Mouse (Mus musculus): Measurements from ENCODE around the gene Cebpg.

The Cebpg gene

DNA sequence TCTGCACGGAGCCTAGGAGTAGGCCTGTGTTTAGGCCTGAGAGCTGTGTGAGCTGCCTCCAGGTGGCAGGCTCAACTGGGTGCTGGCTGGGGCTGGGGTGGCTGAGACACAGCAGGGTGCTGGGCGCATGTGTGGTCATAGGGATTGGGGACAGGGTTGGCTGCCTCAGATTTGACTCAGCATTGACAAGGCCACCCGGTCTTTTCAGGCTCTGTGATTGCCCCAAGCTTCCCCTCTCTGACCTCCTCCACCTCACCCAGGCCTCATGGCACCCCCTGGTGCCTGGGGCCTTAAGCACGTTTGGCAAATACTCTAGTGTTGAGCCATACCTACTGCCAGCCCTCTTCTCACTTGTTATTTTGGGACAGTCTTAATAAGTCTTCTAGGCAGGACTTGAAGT is 33.1 kb downstream of the Cebpg start:
- no peak for DNase-seq

GRCm38 (mm10) chr7:35021365-35021764 is 35.0 kb downstream of the Cebpg start:
- no peak for DNase-seq

DNA sequence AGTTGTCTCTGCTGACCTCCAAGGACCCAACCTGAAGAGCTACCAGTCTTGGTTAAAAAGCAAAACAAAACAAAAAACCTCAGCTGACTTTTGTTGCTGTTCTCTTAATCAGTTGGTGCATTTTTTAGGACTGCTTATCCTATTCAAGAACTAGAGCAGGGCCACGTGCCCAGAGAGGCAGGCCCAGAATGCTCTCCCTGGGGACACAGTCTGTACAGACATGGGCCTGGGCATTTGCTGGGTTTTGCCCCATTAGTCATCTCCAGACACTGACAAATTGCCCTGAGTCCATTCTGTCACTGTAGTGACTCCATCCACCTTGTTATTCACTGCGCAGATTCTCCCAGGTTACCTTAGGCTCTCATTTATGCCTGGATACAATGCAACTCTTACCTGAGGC is 41.1 kb downstream of the Cebpg start:
- DNase-seq = no peak

GRCm38 (mm10) chr7:35013228-35013627 is 43.1 kb downstream of the Cebpg start:
- no peak for DNase-seq

- DNase-seq = peak; percentile 64 to 67
Measured at GRCm38 (mm10) chr7:35006661-35007060, 49.7 kb downstream of the Cebpg start.

GRCm38 (mm10) chr7:35003171-35003737 is 53.1 kb downstream of the Cebpg start:
- DNase-seq = no peak

DNA sequence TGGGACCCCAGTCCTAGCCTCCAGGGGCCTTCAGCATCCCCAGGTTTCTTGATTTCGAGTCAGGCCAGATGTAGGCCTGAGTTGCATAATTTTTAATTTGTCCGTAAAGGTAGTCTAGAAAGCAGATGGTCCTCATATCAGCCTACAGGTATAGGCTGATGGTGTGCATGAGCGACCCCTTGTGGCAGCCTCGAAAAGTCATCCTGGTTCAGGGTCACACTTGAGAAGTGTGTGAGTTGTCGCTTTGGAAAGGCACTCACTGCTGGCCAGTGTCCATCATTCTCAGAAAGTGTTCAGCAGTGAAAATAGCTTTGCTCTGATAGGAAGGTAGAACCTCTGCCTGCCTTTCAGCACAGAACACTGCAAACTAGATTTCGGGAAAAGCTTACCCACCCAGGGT is 55.5 kb downstream of the Cebpg start:
- peak; percentile 72 to 80 for DNase-seq

Data from cerebellum, postnatal 14 days (tissue).